Mouse (Mus musculus) spleen, adult 2 months (tissue): Measurements from ENCODE around the gene Traip. TPM values are rescaled to one million over a fixed set of nuclear protein-coding genes. Genes with fewer than 3 reads are reported as not detected.

Experiments used
- DNase-seq, 2 experiments: peaks; one replicate each; pipeline versions ENCODE4 v3.0.0 to v3.0.0-alpha.2; 2012 to 2021; ENCODE audit warnings: low spot score in 2 of 2, low read depth in 1 of 2
- H3K27ac ChIP-seq: fragments of 200-500 bp; 2 replicates; pipeline ENCODE4 v1.5.1; 2012; ENCODE audit warnings: low read length, inconsistent platforms; ENCODE audit not compliant: insufficient read depth
- H3K27me3 ChIP-seq: fragments of 200-500 bp; 2 replicates; pipeline ENCODE4 v1.6.1; 2012; ENCODE audit warnings: mild to moderate bottlenecking, moderate library complexity, low read length, inconsistent platforms; ENCODE audit not compliant: control insufficient read depth, insufficient read depth
- H3K36me3 ChIP-seq: fragments of 200-500 bp; 2 replicates; pipeline ENCODE4 v1.6.1; 2012; ENCODE audit warnings: mild to moderate bottlenecking, low read length, inconsistent platforms; ENCODE audit not compliant: control insufficient read depth, insufficient read depth
- H3K4me1 ChIP-seq: fragments of 200-500 bp; 2 replicates; pipeline ENCODE4 v1.6.1; 2011; ENCODE audit warnings: inconsistent platforms; ENCODE audit not compliant: control insufficient read depth, insufficient read depth, insufficient read length
- H3K4me3 ChIP-seq: fragments of 200-500 bp; 2 replicates; pipeline ENCODE4 v1.5.1; 2011; ENCODE audit warnings: mild to moderate bottlenecking, inconsistent platforms; ENCODE audit not compliant: insufficient read depth, insufficient read length; ENCODE audit errors: extremely low read depth
- CTCF ChIP-seq: fragments of 200-500 bp; IDR thresholded peaks from 2 replicates; pipeline ENCODE4 v1.5.1; 2011; ENCODE audit warnings: mild to moderate bottlenecking, inconsistent platforms; ENCODE audit not compliant: insufficient read depth, insufficient read length, insufficient replicate concordance; ENCODE audit errors: extremely low read depth
- POLR2A ChIP-seq: fragments of 200-500 bp; IDR thresholded peaks from 2 replicates; pipeline ENCODE4 v1.6.1; 2011; ENCODE audit warnings: low read depth, low read length, inconsistent platforms
- WGBS: fragments of 180-500 bp; shearing (Covaris S2); methylation state at CpG from one replicate; pipeline ENCODE4 v1.1.7; 2018; 5-methylcytosine and 5-hydroxymethylcytosine counted together
- polyA plus RNA-seq: library from polyadenylated mRNA; depleted of rRNA; stranded (reverse); fragments of >200 nt; gene quantifications from 2 replicates; pipeline ENCODE4 v1.2.3, GENCODE M21; 2012

The Traip gene
- polyA plus RNA-seq, 1 experiment = 3.1 TPM

DNA sequence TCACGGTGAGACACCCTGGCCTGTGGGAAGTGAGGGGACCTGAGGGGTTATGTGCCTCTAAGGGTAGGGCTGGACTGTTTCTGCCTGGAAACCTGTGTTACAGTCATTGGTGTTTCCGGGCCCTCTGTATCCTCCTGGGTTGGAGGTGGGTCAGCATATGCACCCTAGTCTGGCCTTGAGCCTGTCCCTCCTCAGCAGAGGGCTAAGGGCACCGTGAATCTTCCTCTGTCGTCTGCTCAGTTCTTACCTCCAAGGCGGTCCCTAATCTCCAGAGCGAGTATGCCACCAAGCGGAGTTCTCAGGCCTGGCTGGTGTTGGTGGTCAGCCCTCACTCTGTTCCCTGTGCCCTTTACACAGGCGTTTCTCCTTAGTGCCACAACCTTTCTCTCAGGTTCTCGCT is 13.0 kb downstream of the Traip start:
- 93% methylated on average over 9 of the region's 9 CpGs for WGBS
- Histone ChIP-seq H3K27ac (no peak overlapping the region), H3K4me3 (no peak overlapping the region), H3K27me3 (no peaks in the 10 kb centered on the region), H3K36me3 (no peaks in the 10 kb centered on the region), H3K4me1 (no peaks in the 10 kb centered on the region)
- no peak for DNase-seq
- TF ChIP-seq POLR2A (no peak), CTCF (no peak)

DNA sequence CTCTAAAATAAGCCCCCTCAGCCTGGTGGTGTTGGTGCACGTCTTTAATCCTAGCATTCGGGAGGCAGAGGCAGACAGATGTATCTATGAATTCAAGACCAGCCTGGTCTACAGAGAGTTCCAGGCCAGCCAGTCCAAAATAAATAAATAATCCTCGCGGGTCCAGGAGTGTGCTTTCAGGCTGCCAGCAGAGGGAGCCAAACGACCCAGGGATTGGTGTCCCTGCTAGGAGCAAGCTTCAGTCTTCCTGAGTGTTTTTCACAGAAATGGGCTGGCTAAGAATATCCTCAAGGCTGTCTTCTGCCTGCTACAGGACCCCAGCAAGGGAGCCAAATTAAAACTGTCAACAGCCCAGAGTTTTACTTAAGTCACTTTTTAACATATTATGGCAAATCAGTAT is 13.8 kb downstream of the Traip start:
- TF ChIP-seq POLR2A = no peak
- TF ChIP-seq CTCF = peak; percentile 98
- Histone ChIP-seq H3K4me1 (no peaks in the 10 kb centered on the region), H3K4me3 (no peak overlapping the region), H3K27me3 (no peaks in the 10 kb centered on the region), H3K27ac (no peak overlapping the region), H3K36me3 (no peaks in the 10 kb centered on the region)
- peak; percentile 55 to 75 for DNase-seq
- 18% methylated on average over 5 of the region's 5 CpGs for WGBS

DNA sequence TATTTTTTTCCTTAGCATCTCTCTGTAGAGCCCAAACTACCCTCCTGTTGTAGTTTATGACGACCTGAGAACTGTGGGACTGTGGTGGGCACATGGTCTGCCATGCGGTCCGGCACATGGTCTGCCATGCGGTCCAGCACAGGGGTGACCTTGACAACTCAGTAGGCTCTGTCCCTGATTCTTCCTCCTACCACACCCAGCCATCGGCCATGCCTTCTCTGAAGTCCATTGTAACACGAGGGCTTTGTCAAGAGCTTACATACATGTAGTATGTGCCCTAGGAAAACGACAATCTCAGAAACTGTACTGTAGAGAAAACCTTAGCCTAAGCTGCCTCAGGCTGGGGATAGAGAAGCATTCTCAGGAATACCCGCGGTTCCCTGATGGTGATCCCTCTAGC is 14.7 kb downstream of the Traip start:
- 94% methylated on average over 9 of the region's 9 CpGs for WGBS
- H3K4me1 ChIP-seq = no peaks in the 10 kb centered on the region
- TF ChIP-seq CTCF (no peak), POLR2A (no peak)

DNA sequence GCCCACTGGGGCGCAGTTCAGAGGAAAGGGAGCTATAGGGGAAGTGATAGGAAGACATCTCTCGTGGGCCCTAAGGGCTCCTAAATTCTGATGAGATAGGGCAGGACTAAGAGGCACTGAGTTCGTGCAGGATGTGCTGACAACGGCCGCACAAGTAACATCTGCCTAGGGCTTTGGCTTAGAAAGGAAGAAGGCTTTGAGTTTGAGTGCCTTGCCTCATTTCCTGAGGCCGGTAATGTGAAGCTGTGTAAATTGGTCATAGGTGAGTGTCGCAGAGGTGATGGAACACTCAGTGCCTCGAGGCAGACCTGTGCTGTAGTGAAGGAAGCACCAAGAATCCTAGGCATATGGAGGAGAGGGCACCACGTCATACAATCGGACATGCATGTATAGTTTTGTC is 16.7 kb downstream of the Traip start:
- no peak overlapping the region for H3K4me3 ChIP-seq
- H3K36me3 ChIP-seq = no peaks in the 10 kb centered on the region
- no peaks in the 10 kb centered on the region for H3K27me3 ChIP-seq
- DNase-seq = no peak
- 53% methylated on average over 10 of the region's 10 CpGs for WGBS
- TF ChIP-seq CTCF (no peak), POLR2A (no peak)
- no peak overlapping the region for H3K27ac ChIP-seq
- H3K4me1 ChIP-seq = no peaks in the 10 kb centered on the region

More for the DNA sequence above, 14.7 kb downstream of the Traip start:
- Histone ChIP-seq H3K27ac (no peak overlapping the region), H3K36me3 (no peaks in the 10 kb centered on the region), H3K4me3 (no peak overlapping the region), H3K27me3 (no peaks in the 10 kb centered on the region)
- no peak for DNase-seq

- TF ChIP-seq CTCF (no peak), POLR2A (no peak)
- 90% methylated on average over 6 of the region's 6 CpGs for WGBS
- DNase-seq = no peak
- Histone ChIP-seq H3K4me3 (no peak overlapping the region), H3K27ac (no peak overlapping the region), H3K4me1 (no peaks in the 10 kb centered on the region), H3K36me3 (no peaks in the 10 kb centered on the region), H3K27me3 (no peaks in the 10 kb centered on the region)
Measured at GRCm38 (mm10) chr9:107967437-107967836, 17.5 kb downstream of the Traip start.

DNA sequence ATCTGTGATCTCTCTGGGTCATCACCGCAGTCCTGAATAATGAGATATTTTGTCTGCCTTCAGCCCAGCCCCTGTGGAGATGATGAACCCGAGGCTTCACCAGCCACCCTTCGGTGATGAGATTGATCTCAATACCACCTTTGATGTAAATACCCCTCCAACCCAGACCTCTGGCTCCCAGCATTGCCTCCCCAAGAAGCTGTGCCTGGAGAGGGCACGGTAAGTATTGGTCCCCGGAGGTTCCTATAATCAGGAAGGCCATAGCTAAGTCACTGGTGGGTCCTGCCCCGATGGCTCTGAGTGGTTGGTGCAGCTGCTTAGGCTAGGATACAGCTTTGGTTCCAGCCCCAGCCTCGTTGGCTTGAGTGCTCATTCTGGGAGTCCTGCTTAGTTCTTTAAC is 18.6 kb downstream of the Traip start:
- no peak for TF ChIP-seq CTCF
- TF ChIP-seq POLR2A = no peak
- no peaks in the 10 kb centered on the region for H3K27me3 ChIP-seq
- no peak overlapping the region for H3K4me3 ChIP-seq
- H3K4me1 ChIP-seq = no peaks in the 10 kb centered on the region
- H3K27ac ChIP-seq = no peak overlapping the region
- WGBS = 95% methylated on average over 7 of the region's 7 CpGs
- H3K36me3 ChIP-seq = no peaks in the 10 kb centered on the region
- no peak for DNase-seq

GRCm38 (mm10) chr9:107970311-107970710 is 20.4 kb downstream of the Traip start:
- no peaks in the 10 kb centered on the region for H3K27me3 ChIP-seq
- H3K4me3 ChIP-seq = no peak overlapping the region
- no peak overlapping the region for H3K27ac ChIP-seq
- DNase-seq = no peak
- H3K4me1 ChIP-seq = peaks cover 5% of the 10 kb centered on the region
- 91% methylated on average over 5 of the region's 5 CpGs for WGBS
- TF ChIP-seq POLR2A = no peak
- H3K36me3 ChIP-seq = no peaks in the 10 kb centered on the region
